Mouse (Mus musculus): Measurements from ENCODE around the gene Krt9.

DNA sequence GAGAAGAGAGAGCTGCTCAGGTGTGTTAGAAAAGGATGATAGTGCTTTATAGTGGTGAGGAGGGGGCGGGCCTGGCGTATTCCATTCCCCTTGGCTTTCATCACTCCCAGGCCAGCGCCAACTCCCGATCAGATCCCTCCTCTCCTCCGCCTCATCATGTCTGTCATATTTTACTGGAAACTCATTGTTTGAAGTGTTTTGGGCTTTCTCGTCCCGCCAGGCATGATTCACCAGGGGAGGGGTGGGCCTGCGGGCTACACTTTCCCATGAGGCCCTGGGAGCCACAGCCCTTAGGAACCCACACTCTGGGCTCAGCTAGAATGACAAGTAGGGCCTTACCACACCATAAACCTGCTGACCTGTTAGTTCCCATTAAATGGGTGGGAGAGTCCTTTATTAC is 14.5 kb upstream of the Krt9 start, which contains the start of gene Krt14:
- TF ChIP-seq CTCF (IDR thresholded peaks at IDR 0.05; ENCODE audit: low read depth) (no peak), EP300 (IDR thresholded peaks at IDR 0.05; ENCODE audit: low read depth) (no peak)

All from liver, postnatal 0 days (tissue).